Mouse (Mus musculus) midbrain, embryonic 10.5 days (tissue): Measurements from ENCODE around the gene Hmgcl. TPM values are rescaled to one million over a fixed set of nuclear protein-coding genes. Genes with fewer than 3 reads are reported as not detected.

Experiments used
- DNase-seq: peaks from one replicate; pipeline ENCODE4 v3.0.0-alpha.2; 2017; ENCODE audit warnings: low spot score
- H3K27ac ChIP-seq: fragments of 300-500 bp; sonication (generic); replicated peaks from 2 replicates; pipeline ENCODE4 v1.5.1; 2016; ENCODE audit warnings: mild to moderate bottlenecking
- H3K27me3 ChIP-seq: fragments of 300-500 bp; sonication (generic); 2 replicates; pipeline ENCODE4 v1.6.1; 2016; ENCODE audit warnings: low read depth, mild to moderate bottlenecking; ENCODE audit not compliant: poor library complexity, severe bottlenecking
- H3K36me3 ChIP-seq: fragments of 300-500 bp; sonication (generic); 2 replicates; pipeline ENCODE4 v1.6.1; 2016; ENCODE audit warnings: mild to moderate bottlenecking, moderate library complexity
- H3K4me1 ChIP-seq: fragments of 300-500 bp; sonication (generic); 2 replicates; pipeline ENCODE4 v1.6.1; 2016
- H3K4me3 ChIP-seq: fragments of 300-500 bp; sonication (generic); 2 replicates; pipeline ENCODE4 v1.5.1; 2016; ENCODE audit warnings: mild to moderate bottlenecking, moderate library complexity
- H3K9me3 ChIP-seq: fragments of 300-500 bp; sonication (generic); replicated peaks from 2 replicates; pipeline ENCODE4 v1.6.1; 2016; ENCODE audit warnings: mild to moderate bottlenecking
- WGBS: fragments of 180-500 bp; shearing (Covaris S2); methylation state at CpG from one replicate; pipeline ENCODE4 v1.1.7; 2016; 5-methylcytosine and 5-hydroxymethylcytosine counted together
- polyA plus RNA-seq: library from polyadenylated mRNA; unstranded; fragments of >200 nt; fragmentation: Nextera tagmentation; extraction: Ambion mirVana; gene quantifications from 2 replicates; pipeline ENCODE4 v1.2.1, GENCODE M21; 2016

Gene Hmgcl
- 64.5 and 70.1 TPM in 2 replicates for polyA plus RNA-seq

DNA sequence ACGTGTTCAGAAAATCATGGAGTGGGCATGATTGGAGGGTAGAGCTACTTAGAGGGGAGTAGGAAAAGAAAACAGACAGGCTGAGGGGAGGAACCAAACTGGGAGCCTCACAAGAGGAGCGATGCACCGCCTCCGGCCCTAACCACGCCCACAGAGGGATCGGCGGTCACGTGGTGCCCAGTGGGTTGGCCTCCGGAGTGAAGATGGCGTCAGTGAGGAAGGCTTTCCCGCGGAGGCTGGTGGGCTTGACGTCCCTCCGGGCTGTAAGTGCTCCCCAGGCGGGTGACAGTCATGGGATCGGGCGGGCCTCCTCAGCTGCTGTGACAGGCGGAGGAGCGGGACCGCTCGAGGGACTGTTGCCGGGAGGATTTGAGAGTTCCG lies at the start of gene Hmgcl:
TSS of gene Hmgcl (plus strand) at position 171 of the 381 bp plus-strand sequence.
- 0% methylated on average over 23 of the region's 23 CpGs for WGBS
- peaks cover 9% of the 10 kb centered on the region for H3K36me3 ChIP-seq
- H3K4me1 ChIP-seq, result peaks cover 20% of the 10 kb centered on the region
- H3K9me3 ChIP-seq, result peaks cover under 1% of the 10 kb centered on the region; the same call in 1 of the 2 replicates
- no peaks in the 10 kb centered on the region for H3K27me3 ChIP-seq
- H3K27ac ChIP-seq, result peak within 1 kb of the TSS; percentile 80
- peak within 1 kb of the TSS; percentile 92 for H3K4me3 ChIP-seq
- DNase-seq, result peak; percentile 93

GRCm38 (mm10) chr4:135898380-135899049 lies 47.7 kb upstream of the Hmgcl start:
- no peak for DNase-seq
- H3K4me1 ChIP-seq, result 0 out of 2 replicates have a peak, but pooled peaks cover 5% of the 10 kb centered on the region
- no peaks in the 10 kb centered on the region for H3K9me3 ChIP-seq
- no peaks in the 10 kb centered on the region for H3K36me3 ChIP-seq
- H3K27ac ChIP-seq, result 0 out of 2 replicates have a peak overlapping the region, but pooled peaks have one; percentile 23
- 86% methylated on average over 9 of the region's 9 CpGs for WGBS
- no peak overlapping the region for H3K4me3 ChIP-seq
- no peaks in the 10 kb centered on the region for H3K27me3 ChIP-seq

GRCm38 (mm10) chr4:135899050-135899448 lies 47.2 kb upstream of the Hmgcl start:
- Histone ChIP-seq H3K4me3 (no peak overlapping the region), H3K27ac (no peak overlapping the region), H3K4me1 (0 out of 2 replicates have a peak, but pooled peaks cover 5% of the 10 kb centered on the region), H3K36me3 (no peaks in the 10 kb centered on the region), H3K9me3 (no peaks in the 10 kb centered on the region), H3K27me3 (no peaks in the 10 kb centered on the region)
- WGBS, result 88% methylated on average over 7 of the region's 7 CpGs
- DNase-seq, result no peak

DNA sequence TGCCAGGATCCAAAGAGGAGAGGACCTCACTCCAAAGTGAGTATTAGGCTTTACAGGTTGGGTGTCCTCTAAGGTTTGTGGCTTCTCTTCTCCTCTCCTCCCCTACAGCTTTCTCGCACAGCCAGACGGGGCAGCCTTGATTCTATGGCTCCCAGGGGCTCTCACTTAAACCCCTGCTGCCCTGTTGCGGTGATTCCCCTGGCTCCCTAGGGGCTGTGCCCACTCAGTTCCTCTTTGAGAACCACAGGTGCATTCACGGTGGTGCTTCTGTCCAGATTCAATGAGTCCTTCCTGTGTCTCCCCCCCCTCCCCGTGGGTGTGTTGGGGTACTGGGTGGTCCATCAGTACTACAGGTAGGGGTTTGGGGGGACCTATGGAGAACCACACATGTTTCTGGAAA lies 46.2 kb upstream of the Hmgcl start:
- H3K4me1 ChIP-seq, result 0 out of 2 replicates have a peak, but pooled peaks cover 4% of the 10 kb centered on the region
- WGBS, result 83% methylated on average over 5 of the region's 5 CpGs
- no peak for DNase-seq
- no peaks in the 10 kb centered on the region for H3K27me3 ChIP-seq
- no peaks in the 10 kb centered on the region for H3K36me3 ChIP-seq
- H3K27ac ChIP-seq, result no peak overlapping the region
- no peaks in the 10 kb centered on the region for H3K9me3 ChIP-seq
- H3K4me3 ChIP-seq, result no peak overlapping the region

GRCm38 (mm10) chr4:135902606-135903242 lies 43.5 kb upstream of the Hmgcl start:
- 87% methylated on average over 4 of the region's 4 CpGs for WGBS
- Histone ChIP-seq H3K36me3 (no peaks in the 10 kb centered on the region), H3K27me3 (no peaks in the 10 kb centered on the region), H3K4me3 (no peak overlapping the region), H3K27ac (no peak overlapping the region), H3K9me3 (no peaks in the 10 kb centered on the region), H3K4me1 (no peaks in the 10 kb centered on the region)
- no peak for DNase-seq

GRCm38 (mm10) chr4:135904810-135905209 lies 41.4 kb upstream of the Hmgcl start:
- Histone ChIP-seq H3K4me3 (no peak overlapping the region), H3K36me3 (no peaks in the 10 kb centered on the region), H3K27me3 (no peaks in the 10 kb centered on the region), H3K27ac (no peak overlapping the region), H3K4me1 (no peaks in the 10 kb centered on the region), H3K9me3 (no peaks in the 10 kb centered on the region)
- WGBS, result 74% methylated on average over 1 of the region's 1 CpGs
- DNase-seq, result no peak

- no peaks in the 10 kb centered on the region for H3K36me3 ChIP-seq
- no peaks in the 10 kb centered on the region for H3K27me3 ChIP-seq
- no peaks in the 10 kb centered on the region for H3K9me3 ChIP-seq
- peaks cover 4% of the 10 kb centered on the region; the same call in 1 of the 2 replicates for H3K4me1 ChIP-seq
- H3K4me3 ChIP-seq, result no peak overlapping the region
- 95% methylated on average over 3 of the region's 3 CpGs for WGBS
- H3K27ac ChIP-seq, result no peak overlapping the region
- DNase-seq, result no peak
Observed at GRCm38 (mm10) chr4:135906633-135907032, 39.6 kb upstream of the Hmgcl start.

DNA sequence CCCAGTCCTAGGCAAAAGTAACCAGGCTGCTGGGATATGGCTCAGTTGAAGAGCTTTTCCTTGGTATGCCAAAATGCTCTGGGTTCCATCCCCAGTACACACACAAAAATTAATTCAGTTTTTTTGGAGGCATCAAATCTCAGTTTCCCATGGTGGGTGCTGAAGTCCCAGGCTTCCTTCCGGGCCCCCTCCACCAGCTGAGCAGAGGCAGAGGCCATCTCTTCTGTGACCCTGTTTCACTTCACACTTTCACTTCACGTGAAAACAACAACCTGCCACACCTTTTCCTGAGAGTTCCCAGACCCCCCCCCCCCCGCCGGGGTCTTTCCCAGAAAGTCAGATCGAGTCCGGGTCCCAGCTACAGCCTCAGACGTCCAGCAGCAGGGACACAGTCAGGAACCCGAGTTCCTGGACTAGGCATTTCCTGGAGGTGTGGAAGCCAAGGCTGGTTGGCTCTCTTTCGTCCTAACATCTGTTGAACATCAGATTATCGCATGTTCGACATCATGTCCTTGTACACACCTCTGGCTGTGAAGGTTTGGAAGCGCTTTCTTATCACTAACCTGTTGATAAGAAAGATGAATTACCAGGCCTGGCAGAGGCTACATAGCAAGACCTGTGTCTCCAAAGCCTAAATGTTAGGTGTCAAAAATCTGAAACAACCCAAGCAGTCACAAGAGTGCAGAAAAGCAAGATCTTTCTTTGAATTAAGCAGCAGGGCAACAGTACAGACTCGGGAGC lies 36.8 kb upstream of the Hmgcl start:
- H3K4me1 ChIP-seq, result peaks cover 16% of the 10 kb centered on the region
- WGBS, result 79% methylated on average over 13 of the region's 13 CpGs
- H3K36me3 ChIP-seq, result no peaks in the 10 kb centered on the region
- no peak overlapping the region for H3K4me3 ChIP-seq
- no peak for DNase-seq
- no peak overlapping the region for H3K27ac ChIP-seq
- no peaks in the 10 kb centered on the region for H3K9me3 ChIP-seq
- no peaks in the 10 kb centered on the region for H3K27me3 ChIP-seq

DNA sequence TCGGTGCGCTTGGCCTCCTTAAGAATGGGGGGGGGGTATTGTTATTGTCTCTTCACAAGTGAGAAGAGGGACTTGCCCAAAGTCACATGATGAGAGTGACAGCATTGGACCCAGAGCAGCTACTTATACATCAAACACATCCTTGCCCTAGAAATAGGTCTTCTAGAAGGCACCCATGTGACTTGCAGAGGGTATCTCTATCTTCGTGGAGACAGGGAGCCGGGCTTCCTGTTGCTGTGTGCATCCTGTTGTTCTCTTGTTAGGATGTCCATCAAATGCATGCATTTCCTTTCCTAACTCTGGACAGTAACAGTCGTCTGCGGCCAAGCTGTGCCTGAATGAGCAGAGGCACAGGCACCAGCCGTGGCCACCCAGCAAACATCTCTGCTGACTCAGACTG lies 34.7 kb upstream of the Hmgcl start:
- no peaks in the 10 kb centered on the region for H3K27me3 ChIP-seq
- H3K36me3 ChIP-seq, result no peaks in the 10 kb centered on the region
- no peak overlapping the region for H3K4me3 ChIP-seq
- DNase-seq, result no peak
- H3K27ac ChIP-seq, result 0 out of 2 replicates have a peak overlapping the region, but pooled peaks have one; percentile 4
- whole genome bisulfite sequencing, result 75% methylated on average over 7 of the region's 7 CpGs
- no peaks in the 10 kb centered on the region for H3K9me3 ChIP-seq
- H3K4me1 ChIP-seq, result peaks cover 16% of the 10 kb centered on the region

- 78% methylated on average over 3 of the region's 3 CpGs for WGBS
- Histone ChIP-seq H3K27ac (peak overlapping the region; percentile 77), H3K9me3 (no peaks in the 10 kb centered on the region), H3K27me3 (no peaks in the 10 kb centered on the region), H3K4me1 (peaks cover 16% of the 10 kb centered on the region), H3K4me3 (no peak overlapping the region), H3K36me3 (no peaks in the 10 kb centered on the region)
- DNase-seq, result no peak
Observed at GRCm38 (mm10) chr4:135912164-135912563, 34.1 kb upstream of the Hmgcl start.

DNA sequence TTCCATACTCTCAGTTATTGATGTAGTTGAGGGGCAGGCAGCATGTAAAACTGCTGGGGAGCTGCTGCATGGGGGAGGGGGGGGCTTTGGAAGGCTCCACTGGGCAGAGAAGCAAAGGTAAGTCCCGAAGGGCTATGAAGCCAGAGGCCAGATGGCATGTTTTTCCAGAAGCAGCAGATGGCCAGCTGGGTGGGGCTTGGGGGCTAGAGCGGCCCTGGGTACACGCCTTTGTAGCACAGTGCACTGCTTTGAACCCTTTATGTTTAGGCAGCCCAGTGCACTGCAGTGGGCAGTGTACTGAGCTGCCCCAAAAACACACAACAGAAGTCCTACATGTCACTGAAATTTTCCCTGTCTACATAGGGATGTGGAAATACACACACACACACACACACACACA lies 33.4 kb upstream of the Hmgcl start:
- 56% methylated on average over 3 of the region's 3 CpGs for WGBS

DNA sequence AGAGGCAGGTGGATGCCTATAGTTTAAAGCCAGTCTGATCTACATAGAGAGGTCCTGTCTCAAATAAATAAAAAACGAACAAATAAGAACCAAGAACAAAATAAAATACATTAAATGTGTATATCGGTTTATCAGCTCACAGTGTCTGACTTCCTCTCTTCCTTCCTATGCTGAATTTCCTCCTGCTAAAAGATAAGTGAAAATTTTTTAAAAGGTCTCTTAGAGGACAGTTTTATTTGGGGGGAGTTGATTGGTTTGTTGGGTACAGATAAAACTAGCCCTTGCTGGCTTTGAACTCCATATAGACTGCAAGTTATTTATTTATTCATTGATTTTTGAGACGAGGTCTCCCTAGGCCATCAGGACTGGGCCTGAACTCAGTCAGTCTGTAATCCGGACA lies 32.8 kb upstream of the Hmgcl start:
- no peak for DNase-seq
- H3K27ac ChIP-seq, result peak overlapping the region; percentile 77
- H3K27me3 ChIP-seq, result no peaks in the 10 kb centered on the region
- no peaks in the 10 kb centered on the region for H3K36me3 ChIP-seq
- no peaks in the 10 kb centered on the region for H3K9me3 ChIP-seq
- WGBS, result 82% methylated on average over 4 of the region's 4 CpGs
- peaks cover 16% of the 10 kb centered on the region for H3K4me1 ChIP-seq
- H3K4me3 ChIP-seq, result no peak overlapping the region

More for the DNA sequence above, 33.4 kb upstream of the Hmgcl start:
- no peaks in the 10 kb centered on the region for H3K36me3 ChIP-seq
- no peak overlapping the region for H3K4me3 ChIP-seq
- H3K4me1 ChIP-seq, result peaks cover 16% of the 10 kb centered on the region
- peak overlapping the region; percentile 77 for H3K27ac ChIP-seq
- peak; percentile 50 for DNase-seq
- H3K27me3 ChIP-seq, result no peaks in the 10 kb centered on the region
- no peaks in the 10 kb centered on the region for H3K9me3 ChIP-seq
